Mouse (Mus musculus) spleen, postnatal 36 days (tissue): ENCODE data around the gene Fa2h.
"Not testable (repeated sequence)": the region's sequence is repeated elsewhere in the genome, so short reads cannot be mapped to it uniquely, and the experiment has no call there.

Source experiments
- DNase-seq, 2 experiments: peaks; one replicate each; pipeline ENCODE4 v3.0.0; 2022; ENCODE audit warnings: low spot score in 2 of 2, mixed read lengths in 1 of 2

Gene Fa2h

DNA sequence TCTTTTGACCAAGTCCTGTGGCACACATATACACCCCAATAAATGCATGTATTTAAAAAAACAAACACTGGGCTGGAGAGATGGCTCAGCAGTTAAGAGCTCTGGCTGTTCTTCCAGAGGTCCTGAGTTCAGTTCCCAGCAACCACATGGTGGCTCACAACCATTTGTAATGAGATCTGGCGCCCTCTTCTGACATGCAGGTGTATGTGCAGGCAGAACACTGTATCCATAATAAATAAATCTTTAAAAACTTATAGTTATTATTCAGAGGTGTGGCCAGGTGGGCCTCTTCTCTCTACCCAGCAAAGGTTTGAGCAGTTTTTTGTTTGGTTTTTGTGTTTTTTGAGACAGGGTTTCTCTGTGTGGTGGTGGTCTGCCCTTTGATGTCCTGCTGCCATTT, 34.7 kb downstream of the Fa2h start:
- DNase-seq, result no peak

- DNase-seq, result no peak
These were observed 36.2 kb downstream of the Fa2h start for GRCm38 (mm10) chr8:111357433-111357832.

DNA sequence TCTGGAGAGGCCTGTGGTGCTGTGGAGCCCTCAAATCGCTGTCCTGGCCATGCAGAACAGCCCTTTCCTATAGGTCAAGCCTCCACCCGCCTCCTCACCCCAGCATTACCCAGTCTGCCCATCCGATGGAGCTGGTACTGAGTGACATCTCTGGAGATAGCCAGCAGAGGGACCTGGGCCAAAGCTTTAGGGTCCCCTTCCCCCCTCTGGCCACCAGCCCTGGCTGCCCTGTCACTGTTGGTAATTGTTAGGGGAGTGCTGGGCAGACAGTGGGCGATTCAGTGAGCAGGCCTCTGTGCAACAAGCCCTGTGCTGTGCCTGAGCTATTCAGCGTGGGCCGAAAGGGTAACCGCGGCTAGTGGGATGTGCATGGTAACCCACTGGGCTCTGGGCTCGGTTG, 40.1 kb downstream of the Fa2h start:
- DNase-seq, result no peak

DNA sequence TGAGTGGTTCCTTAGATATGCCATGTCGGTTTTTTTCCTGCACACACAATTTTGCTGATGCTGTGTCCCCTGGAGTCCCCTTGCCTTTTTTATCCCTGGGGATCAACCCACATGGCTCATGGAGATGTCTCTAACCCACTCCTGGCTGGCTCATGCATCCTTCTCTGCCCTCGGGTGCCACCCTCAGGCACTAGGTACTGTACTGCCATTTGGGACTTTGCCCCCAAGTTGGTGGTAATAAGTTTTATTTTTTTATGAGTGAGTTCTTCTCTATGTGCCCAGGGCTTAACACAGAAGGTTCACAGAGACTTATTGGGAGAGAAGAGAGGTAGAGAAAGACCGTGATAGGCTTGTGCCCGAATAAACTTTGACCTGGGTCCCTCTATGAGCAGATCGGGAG, 41.3 kb downstream of the Fa2h start:
- DNase-seq, result no peak

DNA sequence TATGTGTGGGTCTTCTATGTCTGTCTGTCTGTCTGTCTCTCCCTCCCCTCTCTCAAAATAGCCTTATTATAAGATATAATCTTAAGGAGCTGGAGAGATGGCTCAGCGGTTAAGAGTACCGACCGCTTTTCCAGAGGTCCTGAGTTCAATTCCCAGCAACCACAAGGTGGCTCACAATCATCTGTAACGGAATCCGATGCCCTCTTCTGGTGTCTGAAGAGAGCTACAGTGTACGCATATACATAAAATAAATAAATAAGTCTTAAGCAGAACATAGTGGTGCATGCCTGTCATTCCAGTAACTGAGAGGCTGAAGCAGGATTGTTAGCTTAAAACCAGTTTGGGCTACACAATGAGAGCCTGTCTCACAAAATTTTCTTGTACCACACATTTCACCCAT, 43.0 kb downstream of the Fa2h start:
- no peak for DNase-seq

DNA sequence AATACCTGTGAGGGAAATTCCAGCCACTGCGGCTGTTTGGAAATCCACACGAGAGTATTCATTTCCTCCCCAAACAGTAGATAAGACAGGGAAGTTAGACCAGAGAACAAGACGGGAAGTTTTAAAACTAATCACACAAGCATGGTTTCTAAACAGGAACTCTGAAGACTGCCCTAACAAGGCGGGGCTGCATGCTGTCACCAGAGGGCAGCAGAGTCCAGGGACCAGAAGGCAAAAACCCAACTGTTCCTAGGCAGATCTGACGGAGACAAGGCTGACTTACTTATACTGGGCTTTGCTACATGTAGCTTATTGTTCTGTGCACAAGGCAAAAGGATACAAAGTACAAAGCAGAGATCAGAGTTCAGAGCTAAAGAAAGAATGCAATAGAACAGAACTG, 50.4 kb downstream of the Fa2h start:
- DNase-seq, result peak; percentile 71 to 72

DNA sequence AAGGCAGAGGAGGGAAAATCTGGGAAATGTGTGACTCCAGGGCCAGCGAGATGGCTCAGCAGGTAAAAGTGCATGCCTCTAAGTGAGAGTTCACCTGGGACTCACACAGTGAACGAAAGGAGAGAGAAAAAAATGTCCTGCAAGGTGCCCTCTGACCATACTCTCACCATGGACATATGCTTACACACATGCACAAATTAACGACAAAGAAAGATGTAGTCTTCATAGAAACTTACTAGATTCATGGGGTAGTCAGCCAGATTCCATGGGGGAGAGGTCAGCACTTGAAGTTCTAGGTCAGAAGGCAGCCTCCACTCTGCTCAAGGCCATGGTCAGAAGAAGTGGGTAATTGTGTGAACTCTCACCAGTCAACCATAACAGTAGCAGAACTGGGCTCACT, 53.4 kb downstream of the Fa2h start:
- no peak for DNase-seq

- DNase-seq, result peak in 1 of 2 experiments; percentile 19
These were observed 55.0 kb downstream of the Fa2h start for GRCm38 (mm10) chr8:111338370-111339208.

DNA sequence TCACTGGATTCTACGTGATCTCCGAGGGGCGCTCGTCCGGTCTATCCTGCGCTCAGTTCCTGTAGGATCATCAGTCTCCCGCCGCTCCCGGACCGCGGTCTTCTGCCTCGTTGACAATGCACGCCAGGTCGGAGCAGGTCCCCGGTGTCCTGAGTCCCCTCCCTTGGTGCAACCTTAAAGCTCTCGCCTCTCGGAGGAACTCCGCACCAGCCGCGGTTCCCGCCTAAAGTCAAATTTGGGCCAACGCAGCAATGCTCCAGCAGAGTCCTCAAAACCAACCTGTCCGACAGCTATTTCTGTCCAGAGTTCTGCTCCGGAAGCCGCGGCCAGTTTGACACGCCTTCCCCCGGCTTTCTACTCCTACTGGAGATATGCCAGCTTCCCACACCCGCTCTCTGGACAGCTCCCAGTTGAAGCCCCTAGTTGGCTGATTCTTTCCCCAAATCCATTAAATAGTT, 55.7 kb downstream of the Fa2h start, which contains the start of gene Mlkl:
Gene Mlkl, minus strand, starts transcription at position 288 of the 458 bp plus-strand sequence.
- DNase-seq, result peak; percentile 22 to 33

GRCm38 (mm10) chr8:111337311-111337889, 56.2 kb downstream of the Fa2h start:
- DNase-seq, result peak in 1 of 2 experiments; percentile 10

DNA sequence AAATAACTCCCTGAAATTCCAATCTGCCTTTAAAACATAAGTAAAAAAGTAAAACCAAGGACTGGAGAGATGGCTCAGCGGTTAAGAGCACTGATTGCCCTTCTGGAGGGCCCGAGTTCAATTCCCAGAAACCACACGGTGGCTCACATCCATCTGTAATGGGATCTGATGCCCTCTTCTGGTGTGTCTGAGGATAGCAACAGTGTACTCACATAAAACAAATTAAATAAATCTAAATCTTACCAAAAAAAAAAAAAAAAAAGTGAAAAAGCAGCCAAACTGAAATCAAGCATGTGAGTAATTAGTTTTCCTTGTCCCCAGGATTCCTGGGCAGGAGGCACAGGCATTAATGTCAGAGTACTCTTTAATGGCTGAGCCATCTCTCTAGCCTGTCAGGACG, 56.9 kb downstream of the Fa2h start:
- DNase-seq, result no peak

- DNase-seq, result no peak
These were observed 68.3 kb downstream of the Fa2h start for GRCm38 (mm10) chr8:111325222-111325790.

DNA sequence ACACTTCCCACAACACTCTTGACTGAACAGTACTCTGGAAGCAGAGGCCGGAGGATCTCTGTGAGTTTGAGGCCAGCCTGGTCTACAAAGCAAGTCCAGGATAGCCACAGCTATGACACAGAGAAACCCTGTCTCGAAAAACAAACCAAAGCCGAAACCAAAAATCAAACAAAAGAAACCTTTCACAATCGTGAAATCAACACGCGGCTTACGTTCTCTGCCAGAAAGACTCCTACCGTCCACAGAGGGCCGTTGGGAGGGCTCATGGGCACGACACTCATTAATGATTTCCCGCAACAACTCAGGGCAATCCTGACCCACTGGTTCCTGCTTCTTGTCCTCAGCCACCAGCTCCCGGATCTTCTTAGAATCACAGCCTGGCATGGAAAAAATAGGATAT, 78.9 kb downstream of the Fa2h start:
- no peak for DNase-seq

DNA sequence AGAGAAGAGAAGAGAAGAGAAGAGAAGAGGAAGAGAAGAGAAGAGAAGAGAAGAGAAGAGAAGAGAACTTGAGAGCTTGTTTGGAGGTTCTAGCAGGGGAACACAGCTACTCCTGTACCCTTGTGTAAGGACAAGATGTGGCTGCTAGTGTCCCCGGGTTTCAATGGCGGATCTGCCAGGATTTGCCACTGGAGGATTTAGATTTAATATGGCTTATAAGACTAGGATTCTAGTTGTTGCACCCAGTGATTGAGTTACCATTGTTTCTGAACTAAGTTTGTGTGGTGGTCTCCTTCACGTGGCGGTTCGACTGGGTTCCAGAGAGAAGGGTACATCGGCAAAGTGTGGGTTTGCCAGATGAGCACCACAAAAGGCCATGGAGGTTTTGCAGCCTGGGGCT, 79.7 kb downstream of the Fa2h start:
- not testable (repeated sequence) for DNase-seq

GRCm38 (mm10) chr8:111312758-111313162, 80.9 kb downstream of the Fa2h start:
- DNase-seq, result peak; percentile 27 to 46

GRCm38 (mm10) chr8:111310006-111310405, 83.6 kb downstream of the Fa2h start:
- not testable (repeated sequence) for DNase-seq

GRCm38 (mm10) chr8:111305031-111305730, 88.4 kb downstream of the Fa2h start:
- DNase-seq, result no peak

DNA sequence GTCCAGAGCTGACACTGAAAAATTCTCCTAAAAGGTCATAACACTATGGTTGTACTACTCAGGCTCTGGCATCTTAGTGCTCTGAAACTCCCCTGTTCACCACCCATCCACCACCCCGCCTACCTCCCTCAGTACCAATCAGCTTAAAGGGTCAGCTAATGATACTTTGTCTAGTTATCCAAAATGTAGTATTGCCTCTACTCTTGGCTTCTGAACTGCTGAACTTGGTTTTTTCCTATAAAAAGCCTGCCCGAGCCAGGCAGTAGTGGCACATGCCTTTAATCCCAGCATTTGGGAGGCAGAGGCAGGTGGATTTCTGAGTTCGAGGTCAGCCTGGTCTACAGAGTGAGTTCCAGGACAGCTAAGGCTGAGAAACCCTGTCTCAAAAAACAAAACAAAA, 89.3 kb downstream of the Fa2h start:
- no peak for DNase-seq

DNA sequence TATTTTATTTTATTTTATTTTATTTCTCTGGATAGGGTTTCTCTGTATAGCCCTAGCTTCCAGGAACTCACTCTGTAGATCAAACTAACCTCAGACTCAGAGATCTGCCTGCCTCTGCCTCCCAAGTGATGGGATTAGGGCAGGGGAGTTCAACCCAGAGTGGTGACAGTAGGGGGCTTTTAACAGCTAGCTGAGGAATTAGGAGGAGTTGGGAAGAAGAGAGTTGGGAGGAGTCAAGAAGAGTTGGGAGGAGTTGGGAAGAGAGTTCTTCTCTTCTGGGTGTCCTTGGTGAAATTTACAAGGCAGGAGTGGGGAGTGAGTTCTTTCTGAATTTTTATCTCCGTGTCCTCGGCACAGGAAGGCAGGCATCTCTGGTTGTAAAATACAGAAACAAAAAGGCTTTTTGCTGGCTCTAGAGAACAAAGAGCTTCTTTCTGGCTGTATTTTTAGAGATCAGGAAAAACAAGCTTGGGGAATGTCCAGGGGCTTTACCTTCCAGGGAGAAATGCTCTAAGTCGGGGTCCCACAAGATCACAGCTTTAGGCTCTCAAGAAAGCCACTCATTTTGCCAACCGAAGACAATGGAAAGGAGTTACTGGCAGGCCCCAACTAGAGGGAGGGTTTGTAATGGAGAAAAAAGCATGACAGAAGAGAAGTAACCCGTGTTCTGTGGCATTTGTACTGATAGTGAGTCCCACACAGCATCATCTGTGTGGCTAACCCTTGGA, 90.4 kb downstream of the Fa2h start:
- not testable (repeated sequence) for DNase-seq

DNA sequence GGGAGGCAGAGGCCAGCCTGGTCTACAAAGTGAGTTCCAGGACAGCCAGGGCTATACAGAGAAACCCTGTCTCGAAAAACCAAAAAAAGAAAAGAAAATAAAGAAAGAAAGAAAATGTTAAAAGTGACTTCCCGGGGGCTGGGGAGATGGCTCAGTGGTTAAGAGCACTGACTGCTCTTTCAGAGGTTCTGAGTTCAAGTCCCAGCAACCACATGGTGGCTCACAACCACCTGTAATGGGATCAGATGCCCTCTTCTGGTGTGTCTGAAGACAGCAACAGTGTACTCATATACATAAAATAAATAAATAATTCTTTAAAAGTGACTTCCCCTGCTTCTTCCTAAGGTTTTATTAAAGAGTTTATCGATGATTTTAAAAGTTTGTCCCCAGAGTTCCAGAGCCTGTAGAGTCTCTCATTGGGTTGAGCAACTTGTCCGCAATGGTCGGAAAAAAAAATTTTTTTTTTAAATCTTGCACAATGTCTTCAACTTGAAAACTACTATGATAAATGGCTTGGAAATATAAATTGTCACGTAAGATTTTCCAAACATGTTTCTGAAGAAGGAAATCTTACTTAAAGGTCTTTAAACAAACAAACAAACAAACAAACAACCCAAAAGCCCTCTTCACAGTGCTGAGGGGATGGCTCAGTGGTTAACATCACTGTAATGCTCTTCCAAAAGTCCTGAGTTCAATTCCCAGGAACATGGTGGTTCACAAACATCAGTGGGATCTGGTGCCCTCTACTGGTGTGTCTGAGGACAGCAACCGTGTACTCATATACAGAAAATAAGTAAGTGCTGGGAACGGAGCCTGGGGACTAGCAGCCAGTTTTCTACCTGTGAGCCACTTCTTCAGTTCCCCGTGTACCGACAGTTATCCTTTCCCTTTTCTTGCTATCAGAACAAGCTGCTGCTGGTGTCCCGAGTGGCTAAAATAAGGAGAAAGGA, 92.8 kb downstream of the Fa2h start:
- peak in 1 of 2 experiments; percentile 7 for DNase-seq
